Mouse (Mus musculus): ENCODE results near the gene B4galt5. TPM values are rescaled to one million over a fixed set of nuclear protein-coding genes. Genes with fewer than 3 reads are reported as not detected.

The B4galt5 gene
- total RNA-seq, 2 experiments from 2014 or later = 21.1 to 26.0 TPM

DNA sequence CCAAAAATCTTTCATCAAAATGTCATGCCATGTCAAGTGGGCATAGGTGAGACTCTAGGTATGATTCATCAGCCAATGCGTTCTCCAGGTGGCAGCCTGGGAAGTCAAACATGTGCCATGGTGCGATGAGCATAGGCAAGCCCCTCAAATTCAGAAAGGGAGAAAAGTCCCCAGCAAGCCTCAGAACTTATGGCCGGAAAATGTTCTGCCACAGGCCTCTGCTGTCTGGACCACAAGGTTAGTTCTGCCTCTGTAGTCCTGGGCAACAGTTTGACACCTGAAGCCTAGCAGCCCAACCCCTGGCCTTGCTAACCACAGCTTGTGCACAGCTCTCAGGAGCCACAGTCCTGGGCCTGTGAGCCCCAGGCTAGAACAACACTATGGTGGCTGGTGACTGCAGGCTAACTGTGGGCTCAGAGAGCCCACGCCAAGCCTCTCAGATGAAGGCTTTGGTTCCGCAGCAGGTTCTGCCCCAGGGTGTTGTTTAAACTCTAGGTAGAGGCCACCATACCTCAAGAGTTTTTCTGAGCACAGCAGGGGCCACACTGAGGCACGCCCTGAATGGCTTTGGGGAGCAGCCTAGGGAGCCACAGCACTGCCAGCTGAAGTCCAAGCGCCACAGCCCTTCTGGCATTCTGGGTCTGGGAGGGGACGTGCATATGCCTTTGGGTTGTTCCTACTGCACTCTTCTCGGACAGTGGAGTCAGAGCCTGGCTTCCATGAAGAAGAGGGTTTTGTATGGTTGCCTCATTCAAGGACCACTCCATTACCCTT lies 14.5 kb upstream of the B4galt5 start:
- no peak for DNase-seq

DNA sequence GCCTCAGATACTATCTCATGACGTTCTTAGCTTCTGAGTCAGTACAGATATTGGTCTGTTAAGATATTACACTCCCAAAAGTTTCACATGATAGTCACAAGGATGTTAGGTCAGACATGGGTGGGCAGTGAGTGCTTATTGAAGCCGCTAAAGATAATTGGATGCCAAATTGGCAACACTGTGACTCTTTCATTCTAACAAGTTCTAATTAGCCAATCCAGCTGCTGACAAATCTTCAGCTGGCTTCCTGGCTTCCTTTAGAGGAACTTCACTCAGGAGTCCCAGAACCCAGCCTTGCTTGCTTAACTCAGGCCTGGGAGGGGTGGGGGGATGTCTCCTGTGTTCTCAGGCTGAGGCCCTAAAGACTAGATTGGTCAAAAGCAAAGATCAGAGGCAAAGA lies 9.5 kb upstream of the B4galt5 start:
- DNase-seq = no peak

DNA sequence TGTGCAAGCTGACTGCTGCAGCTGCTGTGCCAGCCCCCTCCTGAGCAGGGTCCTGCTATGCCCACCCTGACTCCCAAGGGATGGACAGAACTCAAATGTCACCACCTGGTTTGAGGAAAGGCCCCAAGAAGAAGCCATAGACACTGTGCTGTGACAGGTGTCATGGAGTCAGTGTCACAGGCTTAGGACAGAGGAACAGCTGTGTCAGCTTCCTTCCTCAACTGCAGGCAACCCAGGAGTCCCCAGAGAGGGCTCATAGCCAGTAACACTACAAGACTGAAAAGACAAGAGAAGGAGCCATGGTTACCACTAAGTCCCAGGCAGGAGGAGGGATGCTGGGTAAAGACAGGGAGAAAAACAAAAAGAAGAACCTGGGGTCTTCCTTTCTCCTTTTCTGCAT lies 7.9 kb upstream of the B4galt5 start:
- no peak for DNase-seq

DNA sequence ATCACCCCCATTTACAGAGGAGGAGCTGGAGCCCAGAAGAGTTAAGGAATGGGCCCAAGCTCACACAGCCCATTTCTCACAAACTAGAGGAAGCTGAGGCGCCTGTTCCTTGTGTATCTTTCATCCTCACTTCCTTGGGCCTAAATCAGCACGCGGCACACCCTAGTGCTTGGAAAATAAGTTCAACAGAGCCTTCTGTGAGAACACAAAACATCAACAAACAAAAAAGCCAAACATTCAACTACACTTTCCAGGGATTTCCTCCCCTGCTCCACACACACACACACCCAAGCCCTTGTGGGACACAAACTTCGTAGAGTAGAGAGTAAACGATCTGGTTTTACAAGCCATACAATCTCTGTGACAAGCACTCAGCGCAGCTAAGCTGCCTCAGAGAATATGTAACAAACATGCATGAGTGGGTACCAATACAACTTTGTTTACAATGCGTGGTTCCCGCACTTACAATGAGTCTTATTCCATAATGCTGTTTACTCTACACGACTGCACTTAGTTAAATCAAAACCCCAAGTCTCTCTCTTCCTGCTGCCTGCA lies 5.7 kb upstream of the B4galt5 start:
- no peak for DNase-seq

DNA sequence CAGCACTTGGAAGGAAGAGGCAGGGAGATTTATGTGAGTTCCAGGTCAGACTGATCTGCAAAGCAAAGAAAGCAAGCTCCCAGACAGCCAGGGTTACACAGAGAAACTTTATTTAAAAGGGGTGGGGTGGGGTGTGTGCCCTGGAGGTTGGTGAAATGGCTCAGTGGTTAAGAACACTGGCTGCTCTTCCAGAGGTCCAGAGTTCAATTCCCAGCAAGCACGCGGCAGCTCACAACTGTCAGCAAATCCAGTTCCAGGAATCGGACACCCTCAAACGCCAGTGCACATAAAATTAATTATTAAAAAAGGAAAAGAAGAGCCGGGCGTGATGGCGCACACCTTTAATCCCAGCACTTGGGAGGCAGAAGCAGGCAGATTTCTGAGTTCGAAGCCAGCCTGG lies 5.1 kb upstream of the B4galt5 start:
- DNase-seq = no peak

DNA sequence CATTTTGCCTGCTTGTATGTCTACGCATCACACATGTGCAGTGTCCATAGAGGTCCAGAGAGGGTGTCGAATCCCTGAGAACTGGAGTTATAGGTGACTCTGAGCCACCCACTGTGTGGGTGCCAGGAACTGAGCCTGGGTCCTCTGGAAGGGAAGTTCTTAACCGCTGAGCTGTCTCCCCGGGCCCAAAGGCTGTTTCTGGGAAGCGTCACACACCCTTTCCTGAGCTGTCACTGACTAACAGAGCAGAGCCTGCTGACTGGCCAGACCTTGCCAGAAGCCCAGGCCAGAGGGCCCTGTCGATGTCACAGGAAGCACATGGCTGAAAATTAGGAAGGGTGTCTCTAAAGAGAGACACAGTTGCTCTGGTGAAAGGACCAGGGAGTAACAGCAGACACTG lies 3.5 kb upstream of the B4galt5 start:
- DNase-seq = no peak

DNA sequence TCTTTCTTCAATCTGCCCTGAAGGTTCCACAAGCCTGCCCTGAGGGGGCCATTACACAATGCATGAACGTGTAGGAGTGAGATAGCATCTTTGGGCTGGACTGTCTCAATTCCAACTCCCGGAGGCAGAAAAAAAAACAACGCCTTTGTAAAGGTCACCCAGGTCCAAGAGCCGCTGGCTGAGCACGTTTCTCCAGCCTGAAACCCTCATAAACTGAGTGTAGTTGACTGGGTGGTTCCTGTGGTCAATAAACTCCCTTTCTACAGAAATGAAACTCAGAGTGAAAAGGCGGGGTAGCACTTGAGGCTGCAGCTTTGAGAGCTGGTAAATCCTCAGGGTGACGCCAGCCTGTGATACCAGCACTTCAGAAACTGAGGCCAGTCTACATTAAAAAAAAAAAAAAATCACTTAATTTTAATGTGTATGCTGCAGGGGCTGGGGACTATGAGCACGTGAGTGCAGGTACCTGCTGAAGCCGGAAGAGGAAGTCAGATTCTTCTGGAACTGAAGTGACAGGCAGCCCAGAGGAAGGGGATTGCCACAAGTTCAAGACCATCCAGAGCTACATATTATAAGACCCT lies 2.5 kb upstream of the B4galt5 start:
- DNase-seq = no peak

DNA sequence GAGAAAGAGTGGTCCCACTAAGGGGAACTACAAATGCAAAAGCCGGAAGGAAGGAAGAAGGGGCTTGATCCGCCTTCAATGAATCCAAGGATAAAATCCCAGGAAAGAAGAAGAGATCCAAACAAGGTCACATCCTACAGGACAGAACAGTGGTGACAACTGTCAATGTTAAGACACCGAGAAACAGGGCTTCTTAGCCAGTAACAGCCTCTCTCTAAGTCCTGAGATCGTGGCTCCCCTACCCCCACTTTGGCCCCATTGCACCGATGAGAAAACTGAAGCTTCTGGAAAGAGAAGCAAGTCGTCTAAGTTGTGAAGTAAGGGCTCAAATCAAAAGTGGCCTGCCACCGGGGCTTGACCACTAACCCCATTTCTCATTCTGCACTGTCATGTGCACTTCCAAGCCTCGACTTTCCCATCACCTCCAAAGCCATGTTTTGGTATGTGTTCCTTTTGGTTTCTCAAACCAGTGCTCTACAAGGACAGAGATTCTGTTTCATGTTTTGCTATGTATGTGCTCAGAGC lies 1.2 kb upstream of the B4galt5 start:
- no peak for DNase-seq

DNA sequence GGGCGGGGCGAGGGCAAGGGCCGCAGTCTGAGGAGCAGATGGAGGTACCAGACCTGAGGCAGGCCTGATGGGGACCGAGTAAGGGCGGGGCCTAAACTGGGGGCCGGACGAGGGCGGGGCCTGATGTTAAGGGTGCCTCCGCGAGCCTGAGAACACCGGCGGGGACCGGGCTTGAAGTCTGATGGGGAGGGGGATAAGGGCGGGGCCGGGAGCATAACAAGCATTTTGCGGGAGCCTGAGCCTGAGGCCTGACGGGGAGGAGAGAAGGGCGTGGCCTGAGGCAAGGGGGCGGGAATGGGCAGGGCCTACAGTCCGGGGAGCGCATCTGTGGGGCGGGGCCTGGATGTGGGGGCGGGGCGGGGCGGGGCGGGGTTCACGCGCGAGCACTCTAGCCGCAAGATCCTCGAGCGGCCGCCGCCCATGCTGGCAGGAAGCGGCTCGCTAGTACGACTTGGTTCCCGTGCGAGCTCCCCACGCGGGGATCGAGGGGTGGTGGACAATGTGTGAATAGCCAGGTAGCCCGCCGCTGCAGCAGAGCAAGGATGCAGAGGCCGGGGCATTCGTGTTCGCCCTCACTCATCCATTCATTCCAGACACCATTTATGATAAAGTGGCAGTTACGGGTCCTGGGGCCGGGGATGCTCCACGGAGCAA lies 427 bp upstream of the B4galt5 start:
- peak; percentile 91 for DNase-seq

DNA sequence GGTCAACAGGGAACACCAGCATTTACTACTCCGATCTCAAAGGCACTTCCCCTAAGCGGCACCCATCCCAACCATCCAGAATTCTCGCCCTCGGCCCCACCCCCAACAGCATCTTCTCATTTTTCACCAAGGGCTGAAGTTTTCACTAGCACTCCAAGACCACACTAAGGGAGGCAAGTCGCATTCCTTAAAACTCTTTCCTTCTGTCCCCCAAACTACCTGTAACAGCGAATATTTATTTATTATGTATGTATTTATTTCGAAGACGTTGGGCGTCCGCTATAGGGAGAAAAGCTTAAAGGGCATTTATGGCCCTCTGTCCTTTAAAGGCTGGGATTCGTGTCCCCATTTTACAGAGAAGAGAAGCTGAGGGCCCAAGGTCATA lies 1.0 kb downstream of the B4galt5 start:
- peak; percentile 40 for DNase-seq

DNA sequence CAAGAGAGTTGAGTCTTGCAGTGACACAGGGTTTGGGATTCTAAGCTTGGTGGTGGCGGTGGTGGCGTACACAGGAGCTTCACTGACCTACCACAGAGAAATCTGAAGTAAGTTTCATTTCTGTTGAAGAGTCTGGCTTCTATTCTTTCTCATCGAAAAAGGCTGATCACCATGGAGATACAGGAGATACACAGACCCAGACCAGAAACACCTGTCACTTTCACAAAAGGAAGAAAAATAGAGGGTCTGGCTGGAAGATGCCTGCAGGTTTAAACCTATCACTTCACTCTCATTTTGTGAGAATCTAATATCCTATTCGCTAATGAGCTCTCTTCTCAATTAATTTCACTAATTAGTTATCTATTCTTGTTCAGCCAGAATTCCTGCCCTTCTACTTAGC lies 1.6 kb downstream of the B4galt5 start:
- DNase-seq = no peak

DNA sequence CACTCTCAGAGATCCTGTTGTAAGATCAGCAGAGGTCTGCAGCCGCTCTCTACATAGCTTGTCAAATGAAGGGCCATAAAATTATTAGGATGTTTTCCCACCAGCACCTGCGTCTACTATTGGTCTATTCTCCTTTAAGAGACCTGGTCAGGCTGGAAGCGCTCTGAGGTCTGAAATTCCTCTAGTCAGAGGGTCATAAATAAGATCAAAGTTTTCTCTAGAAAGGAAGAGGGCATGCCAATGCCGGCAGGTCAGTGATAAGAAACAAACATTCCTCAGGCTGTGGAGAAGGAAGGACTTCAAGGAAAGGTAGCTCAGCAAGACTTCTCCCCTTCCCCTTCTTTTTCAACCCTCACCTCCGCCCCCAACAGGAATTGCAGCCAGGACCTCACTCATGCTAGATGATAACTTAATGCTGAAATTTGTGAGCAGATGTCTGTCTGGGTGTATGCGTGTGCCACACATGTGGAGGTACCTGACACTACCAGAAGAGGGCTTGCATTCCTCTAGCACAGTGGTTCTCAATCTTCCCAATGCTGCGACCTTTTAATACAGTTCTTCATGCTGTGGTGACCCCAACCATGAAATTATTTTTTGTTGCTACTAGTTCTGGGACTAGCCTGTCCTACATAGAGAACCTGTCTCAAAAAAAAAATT lies 3.3 kb downstream of the B4galt5 start:
- no peak for DNase-seq

DNA sequence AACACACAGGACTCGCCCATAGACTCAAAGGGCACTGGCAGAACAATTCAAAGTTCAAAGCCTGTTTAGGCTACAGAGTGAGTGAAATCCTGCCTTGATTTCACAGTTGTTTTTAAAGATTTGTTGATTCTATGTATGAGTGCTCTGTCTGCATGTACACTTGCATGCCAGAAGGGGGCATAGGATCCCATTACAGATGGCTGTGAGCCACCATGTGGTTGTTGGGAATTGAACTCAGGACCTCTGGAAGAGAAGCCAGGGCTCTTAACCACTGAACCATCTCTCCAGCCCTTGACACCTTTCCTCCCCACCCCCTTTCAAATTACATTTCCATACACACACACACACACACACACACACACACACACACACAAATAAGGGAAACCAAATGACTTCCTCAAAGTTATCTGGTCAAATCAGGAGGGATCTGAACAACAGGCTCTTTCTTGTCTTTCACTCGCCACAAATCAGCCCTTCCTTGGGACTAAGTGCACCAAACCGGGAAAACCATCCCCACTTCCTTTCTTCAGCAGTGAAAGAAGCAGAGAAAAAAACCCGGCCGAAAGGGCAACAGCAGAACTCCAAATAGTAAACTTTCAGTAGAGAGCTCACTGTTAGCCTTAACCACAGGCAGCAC lies 4.0 kb downstream of the B4galt5 start:
- DNase-seq = no peak

DNA sequence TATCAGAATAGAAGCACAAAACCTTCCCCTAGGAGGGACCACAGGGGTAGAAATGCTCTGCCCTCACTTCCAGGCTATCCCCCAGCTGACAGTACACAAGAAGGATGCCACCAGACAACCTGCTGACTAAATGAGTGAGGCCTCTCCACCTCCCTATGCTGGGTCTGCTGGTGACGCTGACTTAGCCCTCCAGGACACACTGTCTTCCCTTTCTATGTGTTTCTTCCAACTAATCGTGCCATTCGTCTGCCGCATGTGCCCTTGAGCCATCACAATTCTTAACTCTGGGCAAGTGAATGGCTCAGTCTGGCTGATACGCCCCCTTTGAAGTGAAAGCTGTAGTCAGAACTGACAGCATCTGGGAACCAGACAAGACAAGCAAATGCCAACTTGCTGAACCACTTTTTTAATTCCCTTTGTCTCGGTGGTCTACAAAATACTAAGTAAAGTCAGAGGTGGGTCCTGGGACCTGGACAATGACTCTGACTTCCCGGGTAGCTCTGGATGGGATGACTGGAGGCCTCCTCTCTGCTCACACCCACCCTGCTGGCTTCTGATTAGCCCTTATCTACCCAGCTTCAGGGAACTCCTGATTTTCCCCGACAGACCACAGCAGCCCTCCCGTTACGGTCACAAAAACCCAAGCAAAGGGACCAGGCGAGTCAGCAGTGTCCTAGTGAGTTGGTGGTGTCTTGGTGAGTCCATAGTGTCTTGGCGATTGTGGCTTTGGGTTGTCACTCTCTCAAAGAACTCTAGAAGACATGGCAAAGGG lies 5.4 kb downstream of the B4galt5 start:
- no peak for DNase-seq

DNA sequence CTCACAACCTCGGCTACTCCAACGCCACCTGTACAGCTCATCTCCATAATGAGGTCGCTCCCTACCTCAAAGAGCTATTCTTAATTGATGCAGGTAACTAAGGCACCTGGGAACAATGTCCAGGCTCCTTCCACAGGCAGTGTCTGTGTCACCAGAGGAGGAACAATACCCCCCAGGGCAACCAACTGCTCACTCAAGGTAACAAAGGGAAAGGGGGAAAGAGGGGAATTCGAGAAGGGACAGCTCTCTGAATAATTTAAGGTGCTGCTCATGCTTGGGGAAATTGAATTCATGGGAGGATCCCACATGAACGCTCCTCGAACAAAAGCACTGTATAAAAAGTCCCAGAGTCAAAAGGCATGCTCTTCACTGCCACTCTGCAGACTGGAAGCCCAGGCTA lies 6.1 kb downstream of the B4galt5 start:
- DNase-seq = no peak

DNA sequence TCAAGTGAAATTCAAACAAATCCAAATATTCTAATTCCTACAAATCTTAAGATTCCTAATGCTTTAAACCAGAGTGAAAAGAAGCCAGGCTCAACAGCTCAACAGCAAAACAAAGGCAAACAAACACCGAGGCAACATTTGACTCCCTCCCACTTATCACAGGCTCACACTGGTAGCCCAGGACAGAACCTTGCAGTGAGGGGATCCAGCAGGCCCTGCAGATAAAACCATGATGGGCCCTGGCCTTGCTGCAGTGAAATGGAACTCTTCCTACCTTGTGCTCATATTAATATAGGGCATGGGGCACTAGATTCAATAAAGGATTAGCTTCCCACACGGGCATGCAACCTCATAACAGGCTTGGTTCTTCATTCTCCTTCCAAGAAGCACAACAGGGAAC lies 11.4 kb downstream of the B4galt5 start:
- no peak for DNase-seq

DNA sequence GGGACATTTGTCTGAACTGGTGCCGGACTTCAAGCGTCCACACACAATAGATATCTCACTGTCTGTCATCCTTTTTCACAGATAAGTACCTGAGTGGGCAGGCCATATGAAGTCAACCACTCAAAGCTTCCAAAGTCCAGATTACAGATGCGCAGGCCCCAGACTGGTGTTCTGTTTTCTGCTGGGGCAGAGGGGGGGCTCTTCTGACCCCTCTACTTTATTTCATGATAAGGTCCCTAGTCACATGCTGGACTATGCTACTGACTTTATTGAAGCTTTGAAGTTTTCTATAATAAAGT lies 11.8 kb downstream of the B4galt5 start:
- no peak for DNase-seq

DNA sequence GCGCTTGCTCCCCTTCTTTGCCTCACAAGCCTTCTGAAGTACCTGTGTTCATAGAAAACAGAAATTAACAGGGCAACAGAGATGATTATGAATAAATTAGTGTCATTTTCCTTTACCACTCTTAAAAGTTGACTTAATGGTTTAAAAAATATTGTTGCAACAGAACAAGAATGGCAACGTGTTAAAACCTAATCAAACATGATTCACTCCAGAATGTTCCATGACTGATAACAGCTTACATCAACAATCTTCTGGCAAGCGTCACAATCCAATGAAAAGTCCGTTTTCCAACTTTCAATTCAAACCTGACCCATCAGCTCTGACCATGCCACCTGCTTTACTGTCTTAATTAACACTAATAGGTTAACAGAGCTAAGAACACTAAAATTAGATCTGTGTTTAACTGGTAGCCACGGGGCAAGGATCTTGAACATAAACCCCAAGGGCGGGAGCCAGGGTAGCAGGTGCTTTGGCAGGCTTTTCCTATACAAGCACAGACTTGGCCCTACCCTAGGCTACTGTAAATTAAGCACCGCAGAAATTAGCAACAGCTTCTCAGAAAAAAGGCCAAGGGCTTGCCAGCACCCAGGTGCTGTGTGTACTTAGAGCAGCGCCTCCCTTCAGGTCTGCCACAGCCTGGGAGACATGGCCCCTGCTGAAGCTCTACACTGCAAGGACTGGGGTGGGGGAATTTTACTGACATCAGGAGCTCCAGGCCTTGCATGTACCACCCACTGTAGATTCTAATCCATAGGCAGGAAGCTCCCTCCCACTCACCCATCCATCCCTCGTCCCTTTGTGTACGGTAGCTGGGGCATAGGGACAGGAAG lies 12.4 kb downstream of the B4galt5 start:
- DNase-seq = no peak

DNA sequence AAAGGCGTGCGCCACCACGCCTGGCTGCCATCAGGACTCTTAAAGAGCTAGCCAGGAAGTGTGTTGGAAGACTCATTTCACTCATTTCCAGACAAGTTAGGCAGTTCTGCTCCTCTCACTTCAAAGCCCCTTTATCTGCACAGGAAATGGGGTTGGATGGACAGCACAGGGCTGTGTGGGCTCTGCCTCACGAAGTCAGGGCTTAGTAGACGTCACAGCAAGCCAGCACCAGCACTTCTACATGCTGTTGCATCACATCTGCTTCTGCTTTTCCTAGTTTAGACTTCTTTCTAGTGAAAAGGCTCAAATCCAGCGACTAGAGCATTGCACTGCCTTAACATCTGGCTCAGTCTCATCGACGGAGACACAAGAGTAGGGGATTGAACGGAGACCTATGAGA lies 13.9 kb downstream of the B4galt5 start:
- no peak for DNase-seq

DNA sequence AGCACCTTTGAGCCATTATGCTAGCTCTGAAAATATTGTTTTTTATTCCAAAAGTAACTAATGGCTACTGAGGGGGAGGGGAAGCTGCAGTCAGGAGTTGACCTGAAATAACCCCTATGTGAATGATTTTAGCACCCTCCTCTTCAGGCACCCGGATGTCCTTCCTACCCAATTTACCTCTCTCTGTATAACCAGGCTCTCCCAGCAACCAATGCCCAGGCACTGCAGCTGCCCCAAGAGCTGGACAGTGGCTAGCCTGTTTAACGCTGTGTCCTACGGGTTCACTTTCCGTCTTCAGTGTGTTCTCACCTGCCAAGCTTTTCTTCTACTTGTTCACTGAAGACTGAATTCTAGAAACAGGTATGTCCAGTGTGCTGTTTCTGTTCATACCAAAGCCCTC lies 14.7 kb downstream of the B4galt5 start:
- DNase-seq = no peak

DNA sequence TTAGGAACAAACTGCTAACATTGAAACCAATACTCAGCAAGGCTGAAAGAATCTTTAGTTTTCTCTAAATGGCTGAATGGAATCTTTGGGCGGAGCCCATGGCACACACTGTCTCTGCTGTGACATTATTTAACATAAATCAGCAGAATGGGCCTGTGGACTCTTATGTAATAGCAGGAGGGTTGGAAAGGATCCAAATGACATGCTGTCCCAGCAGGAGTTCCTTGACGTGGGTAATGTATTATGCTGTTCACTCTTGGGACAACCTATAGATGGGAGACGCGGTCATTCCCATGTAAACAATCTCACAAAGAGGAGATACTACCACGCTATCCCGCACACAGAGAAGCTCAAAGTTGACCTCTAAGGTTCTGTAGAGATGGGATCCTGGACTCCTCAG lies 15.5 kb downstream of the B4galt5 start:
- DNase-seq = no peak

Measured in gastrocnemius, postnatal 10 days (tissue).